Mouse (Mus musculus): ENCODE measurements around the gene Rimbp2.

- no peak for TF ChIP-seq POLR2A (IDR thresholded peaks at IDR 0.05; ENCODE audit: low read depth, low read length)
- TF ChIP-seq CTCF (IDR thresholded peaks at IDR 0.05; ENCODE audit: extremely low read depth, insufficient read depth, insufficient read length, insufficient replicate concordance), result no peak
Observed at GRCm38 (mm10) chr5:128710596-128710995, 242.7 kb downstream of the Rimbp2 start.

All from spleen, adult 2 months (tissue).